Mouse (Mus musculus) heart, postnatal 4 days (tissue): Measurements from ENCODE around the gene Gpbar1. TPM values are rescaled to one million over a fixed set of nuclear protein-coding genes. Genes with fewer than 3 reads are reported as not detected.

Experiments used
- total RNA-seq, 2 experiments: library from RNA; stranded (reverse); gene quantifications; 2 replicates each; pipeline ENCODE4 v1.2.3; 2021

Gene Gpbar1
- total RNA-seq, 2 experiments from 2014 or later = not detected

Other genes with a start within 250 kb of the Gpbar1 start
- 100 to 1,000 TPM; 463 to 468 TPM for gene Tns1, start 154.1 kb upstream of the Gpbar1 start, total RNA-seq
- 1 to 10 TPM; 1.1 to 1.2 TPM for gene Rufy4, start 153.0 kb upstream of the Gpbar1 start, total RNA-seq
- under 1 TPM; 0.11 to 0.17 TPM for gene Cxcr2, start 124.6 kb upstream of the Gpbar1 start, total RNA-seq
- not detected for gene Cxcr1, start 83.9 kb upstream of the Gpbar1 start, total RNA-seq
- gene Arpc2, start 42.5 kb upstream of the Gpbar1 start, total RNA-seq = 100 to 1,000 TPM; 246 to 249 TPM
- gene Aamp, start 6.2 kb downstream of the Gpbar1 start, total RNA-seq = 100 to 1,000 TPM; 103 to 105 TPM
- 100 to 1,000 TPM; 198 to 211 TPM for gene Pnkd, start 6.4 kb downstream of the Gpbar1 start, total RNA-seq
- gene Tmbim1, start 27.1 kb downstream of the Gpbar1 start, total RNA-seq = 10 to 100 TPM; 43.4 to 44.3 TPM
- under 1 TPM; 0.32 to 0.33 TPM for gene Catip, start 83.6 kb downstream of the Gpbar1 start, total RNA-seq
- gene Slc11a1, start 96.6 kb downstream of the Gpbar1 start, total RNA-seq = 1 to 10 TPM; 1.7 to 3.4 TPM
- 100 to 1,000 TPM; 121 to 126 TPM for gene Ctdsp1, start 113.0 kb downstream of the Gpbar1 start, total RNA-seq
- gene Vil1, start 130.8 kb downstream of the Gpbar1 start, total RNA-seq = 1 to 10 TPM; 1.4 to 2.1 TPM
- gene Cnot9, start 227.5 kb downstream of the Gpbar1 start, total RNA-seq = 10 to 100 TPM; 27.1 to 31.3 TPM